Mouse (Mus musculus) forebrain, embryonic 16.5 days (tissue): Measurements from ENCODE around the gene Rundc3a. TPM values are rescaled to one million over a fixed set of nuclear protein-coding genes. Genes with fewer than 3 reads are reported as not detected.
A peak's percentile ranks its signal among the peaks of the same experiment; 100 is the strongest.

Experiments
- ATAC-seq: fragments of 200-750 bp; cut with Nextera tagmentation; 2 replicates; pipeline ENCODE4 v1.8.0; 2017; ENCODE audit warnings: mild to moderate bottlenecking, moderate library complexity
- H3K27ac ChIP-seq: fragments of 300-500 bp; sonication (generic); 2 replicates; pipeline ENCODE4 v1.5.1; 2014; ENCODE audit warnings: low read length, control low read depth
- H3K27me3 ChIP-seq: fragments of 300-500 bp; sonication (generic); replicated peaks from 2 replicates; pipeline ENCODE4 v1.6.1; 2014; ENCODE audit warnings: low read length; ENCODE audit not compliant: control insufficient read depth, insufficient read depth
- H3K36me3 ChIP-seq: fragments of 300-500 bp; sonication (generic); 2 replicates; pipeline ENCODE4 v1.6.1; 2014; ENCODE audit not compliant: control insufficient read depth, insufficient read depth
- H3K4me1 ChIP-seq: fragments of 300-500 bp; sonication (generic); replicated peaks from 2 replicates; pipeline ENCODE4 v1.6.1; 2014; ENCODE audit warnings: low read length; ENCODE audit not compliant: control insufficient read depth, insufficient read depth
- H3K4me2 ChIP-seq: fragments of 300-500 bp; sonication (generic); 2 replicates; pipeline ENCODE4 v1.6.1; 2014; ENCODE audit warnings: mild to moderate bottlenecking, low read length, control low read depth
- H3K4me3 ChIP-seq: fragments of 300-500 bp; sonication (generic); replicated peaks from 2 replicates; pipeline ENCODE4 v1.5.1; 2014; ENCODE audit warnings: mild to moderate bottlenecking, low read length, control low read depth
- H3K9ac ChIP-seq: fragments of 300-500 bp; sonication (generic); replicated peaks from 2 replicates; pipeline ENCODE4 v1.6.1; 2014; ENCODE audit warnings: low read depth, low read length, control low read depth
- H3K9me3 ChIP-seq: fragments of 300-500 bp; sonication (generic); 2 replicates; pipeline ENCODE4 v1.6.1; 2016; ENCODE audit warnings: low read length; ENCODE audit not compliant: control insufficient read depth
- WGBS: fragments of 180-500 bp; shearing (Covaris S2); extraction: QIAGEN DNeasy Blood & Tissue Kit; methylation state at CpG from one replicate; pipeline ENCODE4 v1.1.7; 2014; 5-methylcytosine and 5-hydroxymethylcytosine counted together
- polyA plus RNA-seq: library from polyadenylated mRNA; unstranded; fragments of >200 nt; fragmentation: Nextera tagmentation; extraction: Ambion mirVana; gene quantifications from 2 replicates; pipeline ENCODE4 v1.2.1, GENCODE M21; 2015

Gene Rundc3a
- polyA plus RNA-seq, 1 experiment from 2014 or later = 156 TPM

GRCm38 (mm10) chr11:102428981-102429540 lies 35.9 kb downstream of the Rundc3a start:
- no peaks in the 10 kb centered on the region for H3K9me3 ChIP-seq
- H3K4me2 ChIP-seq = no peak overlapping the region
- H3K27ac ChIP-seq = no peak overlapping the region
- no peaks in the 10 kb centered on the region for H3K36me3 ChIP-seq
- H3K4me1 ChIP-seq = peaks cover 15% of the 10 kb centered on the region
- 64% methylated on average over 8 of the region's 8 CpGs for WGBS
- H3K4me3 ChIP-seq = no peak overlapping the region
- H3K27me3 ChIP-seq = no peaks in the 10 kb centered on the region
- no peak for ATAC-seq
- no peak overlapping the region for H3K9ac ChIP-seq

GRCm38 (mm10) chr11:102429551-102429950 lies 36.3 kb downstream of the Rundc3a start:
- no peak for ATAC-seq
- peak overlapping the region; percentile 78 for H3K4me3 ChIP-seq
- no peaks in the 10 kb centered on the region for H3K36me3 ChIP-seq
- 52% methylated on average over 3 of the region's 3 CpGs for WGBS
- peak overlapping the region; percentile 44; the same call in 1 of the 2 replicates for H3K27ac ChIP-seq
- peak overlapping the region; percentile 99 for H3K4me2 ChIP-seq
- H3K9ac ChIP-seq = peak overlapping the region; percentile 67
- H3K4me1 ChIP-seq = peaks cover 18% of the 10 kb centered on the region
- no peaks in the 10 kb centered on the region for H3K27me3 ChIP-seq
- H3K9me3 ChIP-seq = no peaks in the 10 kb centered on the region

GRCm38 (mm10) chr11:102430121-102431017 lies 37.2 kb downstream of the Rundc3a start, which contains the start of gene Grn:
TSS of gene Grn (plus strand) at chr11:102430315.
- under 1% methylated on average over 29 of the region's 29 CpGs for WGBS
- ATAC-seq = peak; percentile 95
- peak within 1 kb of the TSS; percentile 49 for H3K27ac ChIP-seq
- H3K9me3 ChIP-seq = no peaks in the 10 kb centered on the region
- no peaks in the 10 kb centered on the region for H3K27me3 ChIP-seq
- peak within 1 kb of the TSS; percentile 78 for H3K4me3 ChIP-seq
- no peaks in the 10 kb centered on the region; the same call in 1 of the 2 replicates for H3K36me3 ChIP-seq
- peak within 1 kb of the TSS; percentile 99 for H3K4me2 ChIP-seq
- H3K9ac ChIP-seq = peak within 1 kb of the TSS; percentile 67
- peaks cover 18% of the 10 kb centered on the region for H3K4me1 ChIP-seq

- H3K36me3 ChIP-seq = no peaks in the 10 kb centered on the region; the same call in 1 of the 2 replicates
- peak overlapping the region; percentile 99 for H3K4me2 ChIP-seq
- H3K27me3 ChIP-seq = no peaks in the 10 kb centered on the region
- 0% methylated on average over 7 of the region's 7 CpGs for WGBS
- no peaks in the 10 kb centered on the region for H3K9me3 ChIP-seq
- peaks cover 18% of the 10 kb centered on the region for H3K4me1 ChIP-seq
- H3K9ac ChIP-seq = peak overlapping the region; percentile 67
- peak overlapping the region; percentile 78 for H3K4me3 ChIP-seq
- H3K27ac ChIP-seq = peak overlapping the region; percentile 49
- ATAC-seq = peak; percentile 39
These were observed 37.9 kb downstream of the Rundc3a start for GRCm38 (mm10) chr11:102431018-102431645.

GRCm38 (mm10) chr11:102431728-102432114 lies 38.5 kb downstream of the Rundc3a start:
- H3K4me2 ChIP-seq = no peak overlapping the region

GRCm38 (mm10) chr11:102432115-102432843 lies 39.1 kb downstream of the Rundc3a start:
- no peak for ATAC-seq
- H3K9ac ChIP-seq = no peak overlapping the region

More at GRCm38 (mm10) chr11:102431728-102432114, 38.5 kb downstream of the Rundc3a start:
- H3K36me3 ChIP-seq = no peaks in the 10 kb centered on the region; the same call in 1 of the 2 replicates
- no peaks in the 10 kb centered on the region for H3K27me3 ChIP-seq
- no peak overlapping the region for H3K9ac ChIP-seq
- no peak overlapping the region for H3K27ac ChIP-seq
- 78% methylated on average over 3 of the region's 3 CpGs for WGBS
- no peak overlapping the region for H3K4me3 ChIP-seq
- H3K9me3 ChIP-seq = no peaks in the 10 kb centered on the region
- ATAC-seq = no peak
- peaks cover 18% of the 10 kb centered on the region for H3K4me1 ChIP-seq

GRCm38 (mm10) chr11:102432896-102433295 lies 39.7 kb downstream of the Rundc3a start:
- peaks cover 29% of the 10 kb centered on the region for H3K4me1 ChIP-seq
- H3K27ac ChIP-seq = no peak overlapping the region
- H3K4me3 ChIP-seq = no peak overlapping the region
- no peak overlapping the region for H3K9ac ChIP-seq
- WGBS = 92% methylated on average over 6 of the region's 6 CpGs
- no peaks in the 10 kb centered on the region for H3K9me3 ChIP-seq
- H3K27me3 ChIP-seq = no peaks in the 10 kb centered on the region
- H3K36me3 ChIP-seq = no peaks in the 10 kb centered on the region; the same call in 1 of the 2 replicates
- no peak for ATAC-seq
- no peak overlapping the region for H3K4me2 ChIP-seq

More at GRCm38 (mm10) chr11:102432115-102432843, 39.1 kb downstream of the Rundc3a start:
- Histone ChIP-seq H3K36me3 (no peaks in the 10 kb centered on the region; the same call in 1 of the 2 replicates), H3K27me3 (no peaks in the 10 kb centered on the region), H3K27ac (no peak overlapping the region), H3K4me1 (peaks cover 23% of the 10 kb centered on the region), H3K4me2 (no peak overlapping the region), H3K4me3 (no peak overlapping the region), H3K9me3 (no peaks in the 10 kb centered on the region)
- 66% methylated on average over 16 of the region's 16 CpGs for WGBS

- Histone ChIP-seq H3K9me3 (no peaks in the 10 kb centered on the region), H3K27ac (no peak overlapping the region), H3K27me3 (no peaks in the 10 kb centered on the region), H3K4me1 (peaks cover 38% of the 10 kb centered on the region), H3K4me3 (no peak overlapping the region), H3K4me2 (no peak overlapping the region), H3K9ac (no peak overlapping the region), H3K36me3 (peaks cover 1% of the 10 kb centered on the region; the same call in 1 of the 2 replicates)
- WGBS = 92% methylated on average over 7 of the region's 7 CpGs
- no peak for ATAC-seq
These were observed 40.7 kb downstream of the Rundc3a start for GRCm38 (mm10) chr11:102433866-102434265.
